Mouse (Mus musculus) E14TG2a.4 (cell line): ENCODE data around the gene Slc45a2.

ENCODE experiments used
- H3K27me3 ChIP-seq: 2 replicates; pipeline ENCODE4 v1.6.1; 2014; ENCODE audit warnings: low read length, control low read depth; ENCODE audit not compliant: insufficient read depth
- H3K36me3 ChIP-seq: 2 replicates; pipeline ENCODE4 v1.6.1; 2014; ENCODE audit warnings: low read length, control low read depth; ENCODE audit not compliant: insufficient read depth
- H3K4me1 ChIP-seq: replicated peaks from 2 replicates; pipeline ENCODE4 v1.6.1; 2014; ENCODE audit warnings: low read depth, low read length, control low read depth
- H3K4me3 ChIP-seq: replicated peaks from 2 replicates; pipeline ENCODE4 v1.5.1; 2014; ENCODE audit warnings: mild to moderate bottlenecking, low read length
- H3K9me3 ChIP-seq: 2 replicates; pipeline ENCODE4 v1.6.1; 2014; ENCODE audit warnings: low read length, control low read depth
- CTCF ChIP-seq: conservative IDR thresholded peaks from 2 replicates; pipeline ENCODE4 v1.5.1; 2014; ENCODE audit warnings: low read length
- NANOG ChIP-seq: IDR thresholded peaks from 2 replicates; pipeline ENCODE4 v1.6.1; 2014; ENCODE audit warnings: borderline replicate concordance, low read length, mixed read lengths
- POU5F1 ChIP-seq: IDR thresholded peaks from 2 replicates; pipeline ENCODE4 v1.6.1; 2014; ENCODE audit warnings: low read length, borderline replicate concordance

The Slc45a2 gene

DNA sequence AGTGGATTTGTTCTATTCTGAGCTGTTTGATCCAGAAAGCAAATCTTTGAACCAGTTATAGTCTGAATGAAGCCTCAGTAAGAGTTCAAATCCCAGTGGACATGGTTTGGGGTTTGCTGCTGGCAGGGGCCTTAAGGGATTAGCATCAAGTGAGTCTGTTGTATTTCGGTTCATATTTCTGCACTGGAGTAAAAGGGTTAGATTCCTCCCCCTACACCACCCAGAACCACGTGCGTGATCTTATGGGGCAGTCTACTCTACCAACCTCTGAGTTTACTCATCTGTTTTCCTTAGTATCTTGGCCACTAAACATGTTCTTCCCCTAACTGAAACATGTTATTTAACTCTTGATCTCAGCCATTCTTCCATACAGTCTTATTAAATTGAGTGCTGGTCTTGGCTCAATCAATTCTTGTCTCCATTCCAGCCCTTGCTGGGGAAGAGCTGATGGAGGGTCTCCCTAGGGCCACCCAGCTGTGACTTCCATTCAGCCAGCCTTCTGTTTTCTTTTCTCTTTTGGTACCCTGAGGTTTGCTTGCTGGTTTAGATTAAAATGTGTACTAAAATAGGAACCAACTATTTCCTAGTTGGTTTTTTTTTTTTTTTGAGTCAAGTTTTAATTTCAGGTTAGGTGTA, 75.3 kb downstream of the Slc45a2 start:
- H3K4me1 ChIP-seq = no peaks in the 10 kb centered on the region
- TF ChIP-seq CTCF (no peak), NANOG (no peak), POU5F1 (no peak)
- no peaks in the 10 kb centered on the region for H3K27me3 ChIP-seq
- no peaks in the 10 kb centered on the region for H3K36me3 ChIP-seq
- peaks cover 5% of the 10 kb centered on the region for H3K9me3 ChIP-seq
- H3K4me3 ChIP-seq = no peak overlapping the region
